Mouse (Mus musculus) limb, embryonic 12.5 days (tissue): ENCODE results near the gene Ldlrad1. TPM values are rescaled to one million over a fixed set of nuclear protein-coding genes. Genes with fewer than 3 reads are reported as not detected.

Source experiments
- ATAC-seq: fragments of 200-750 bp; cut with Nextera tagmentation; 2 replicates; pipeline ENCODE4 v1.8.0; 2017; ENCODE audit warnings: low read depth, moderate TSS enrichment; ENCODE audit not compliant: insufficient number of reproducible peaks, insufficient read depth, low FRiP score, low TSS enrichment
- H3K27ac ChIP-seq: fragments of 300-500 bp; sonication (generic); 2 replicates; pipeline ENCODE4 v1.5.1; 2016; ENCODE audit warnings: mild to moderate bottlenecking, moderate library complexity
- H3K27me3 ChIP-seq: fragments of 300-500 bp; sonication (generic); 2 replicates; pipeline ENCODE4 v1.6.1; 2016; ENCODE audit warnings: mild to moderate bottlenecking, moderate library complexity
- H3K36me3 ChIP-seq: fragments of 300-500 bp; sonication (generic); 2 replicates; pipeline ENCODE4 v1.6.1; 2016; ENCODE audit warnings: mild to moderate bottlenecking, moderate library complexity
- H3K4me1 ChIP-seq: fragments of 300-500 bp; sonication (generic); replicated peaks from 2 replicates; pipeline ENCODE4 v1.6.1; 2016
- H3K4me2 ChIP-seq: fragments of 300-500 bp; sonication (generic); 2 replicates; pipeline ENCODE4 v1.6.1; 2016; ENCODE audit warnings: mild to moderate bottlenecking, moderate library complexity
- H3K4me3 ChIP-seq: fragments of 300-500 bp; sonication (generic); replicated peaks from 2 replicates; pipeline ENCODE4 v1.5.1; 2016; ENCODE audit warnings: mild to moderate bottlenecking
- H3K9ac ChIP-seq: fragments of 300-500 bp; sonication (generic); replicated peaks from 2 replicates; pipeline ENCODE4 v1.6.1; 2016; ENCODE audit warnings: mild to moderate bottlenecking, moderate library complexity
- H3K9me3 ChIP-seq: fragments of 300-500 bp; sonication (generic); 2 replicates; pipeline ENCODE4 v1.6.1; 2016; ENCODE audit warnings: mild to moderate bottlenecking, moderate library complexity
- WGBS: fragments of 180-500 bp; shearing (Covaris S2); methylation state at CpG from one replicate; pipeline ENCODE4 v1.1.7; 2016; 5-methylcytosine and 5-hydroxymethylcytosine counted together
- polyA plus RNA-seq: library from polyadenylated mRNA; unstranded; fragments of >200 nt; fragmentation: Nextera tagmentation; extraction: Ambion mirVana; gene quantifications from 2 replicates; pipeline ENCODE4 v1.2.1, GENCODE M21; 2016

Gene Ldlrad1
- polyA plus RNA-seq, 1 experiment from 2014 or later: not detected

DNA sequence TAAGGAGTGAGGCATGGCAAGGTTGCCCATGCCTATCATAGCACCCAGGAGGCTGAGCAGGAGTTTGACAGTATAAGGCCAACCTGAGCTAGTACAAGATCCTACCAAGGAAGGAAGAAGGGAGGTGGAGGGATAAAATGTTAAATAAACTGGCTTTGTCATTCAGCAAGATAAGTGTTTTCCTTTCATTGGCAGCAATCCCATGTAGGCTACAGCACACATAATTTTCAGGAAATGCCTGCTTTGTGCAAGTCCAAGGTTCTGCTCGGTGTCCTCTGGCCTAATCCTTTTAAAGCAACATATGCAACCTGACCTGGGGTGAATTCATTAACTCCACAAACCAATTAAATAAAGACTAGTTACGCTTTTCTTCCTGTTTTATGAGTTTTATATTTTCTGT lies 36.4 kb downstream of the Ldlrad1 start:
- peaks cover 56% of the 10 kb centered on the region for H3K36me3 ChIP-seq
- no peak for ATAC-seq
- 34% methylated on average over 2 of the region's 2 CpGs for WGBS

DNA sequence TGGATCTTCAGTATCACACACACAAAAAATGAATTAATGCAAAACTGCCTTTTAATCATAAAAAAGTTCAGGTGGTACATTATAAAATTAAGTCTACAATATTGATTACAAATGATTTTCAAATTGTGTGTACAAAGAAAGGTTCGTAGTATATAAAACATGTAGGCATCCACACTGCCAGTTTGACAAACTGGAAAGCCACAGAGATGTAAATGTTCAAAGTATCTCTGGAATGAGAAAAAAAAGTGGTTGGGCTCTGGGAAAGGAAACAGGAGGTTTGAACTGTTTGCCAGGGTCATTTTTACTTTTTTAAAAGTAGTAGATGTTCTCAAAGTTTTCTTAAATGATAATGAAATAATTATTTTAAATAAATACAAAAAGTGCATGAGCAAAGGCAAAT lies 37.1 kb downstream of the Ldlrad1 start:
- no peaks in the 10 kb centered on the region for H3K27me3 ChIP-seq
- no peak overlapping the region for H3K4me3 ChIP-seq
- H3K4me2 ChIP-seq: no peak overlapping the region
- no peak for ATAC-seq
- peaks cover 24% of the 10 kb centered on the region for H3K4me1 ChIP-seq
- H3K9ac ChIP-seq: no peak overlapping the region
- peaks cover 49% of the 10 kb centered on the region for H3K36me3 ChIP-seq
- 63% methylated on average over 1 of the region's 1 CpGs for WGBS
- H3K9me3 ChIP-seq: no peaks in the 10 kb centered on the region; the same call in 1 of the 2 replicates
- no peak overlapping the region for H3K27ac ChIP-seq

More for the DNA sequence above, 36.4 kb downstream of the Ldlrad1 start:
- Histone ChIP-seq H3K9me3 (no peaks in the 10 kb centered on the region; the same call in 1 of the 2 replicates), H3K27ac (no peak overlapping the region), H3K4me1 (peaks cover 22% of the 10 kb centered on the region), H3K4me3 (no peak overlapping the region), H3K9ac (no peak overlapping the region), H3K27me3 (no peaks in the 10 kb centered on the region), H3K4me2 (no peak overlapping the region)

DNA sequence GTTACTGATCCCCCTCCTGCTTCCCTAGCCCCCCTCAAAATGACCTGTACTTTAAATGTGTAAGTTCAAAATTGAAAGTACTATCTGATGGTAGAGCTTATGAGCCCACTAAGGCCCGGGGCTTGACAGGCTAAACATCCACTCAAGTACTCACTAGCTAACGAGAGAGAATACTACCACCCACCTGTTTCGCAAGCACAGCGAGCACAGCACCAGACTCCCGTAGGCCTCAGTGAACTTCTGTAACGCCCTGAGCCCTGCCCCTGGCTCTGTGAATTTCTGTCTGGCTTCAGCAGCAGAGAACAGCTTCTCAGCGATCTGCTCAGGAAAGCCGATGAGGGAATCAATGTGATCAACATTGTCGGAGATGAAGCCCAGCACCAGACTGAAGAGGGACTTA lies 38.1 kb downstream of the Ldlrad1 start:
- Histone ChIP-seq H3K4me2 (no peak overlapping the region), H3K27me3 (no peaks in the 10 kb centered on the region), H3K4me3 (no peak overlapping the region), H3K9me3 (no peaks in the 10 kb centered on the region), H3K4me1 (peaks cover 33% of the 10 kb centered on the region), H3K27ac (no peak overlapping the region), H3K9ac (no peak overlapping the region), H3K36me3 (peaks cover 38% of the 10 kb centered on the region)
- no peak for ATAC-seq
- 80% methylated on average over 9 of the region's 9 CpGs for WGBS

DNA sequence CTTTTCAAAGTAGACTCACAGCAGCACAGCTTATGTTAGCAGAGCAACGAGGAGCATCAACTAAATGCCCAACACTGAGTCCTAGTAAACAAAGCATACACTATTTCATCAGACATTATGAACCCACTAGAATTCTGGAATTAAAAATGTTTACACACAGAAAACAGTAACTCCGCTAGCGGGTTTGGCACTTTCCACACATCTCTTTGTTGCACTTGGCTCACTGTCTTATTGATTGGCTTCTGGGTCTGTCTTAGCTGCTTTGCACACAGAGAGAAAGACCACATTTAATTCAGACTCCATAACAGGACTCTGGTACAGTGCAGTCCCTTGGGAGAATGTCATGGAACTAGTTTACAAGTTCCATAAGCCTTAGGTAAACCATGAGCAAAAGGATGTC lies 39.1 kb downstream of the Ldlrad1 start:
- WGBS: 96% methylated on average over 3 of the region's 3 CpGs
- Histone ChIP-seq H3K9me3 (no peaks in the 10 kb centered on the region), H3K9ac (no peak overlapping the region), H3K4me3 (no peak overlapping the region), H3K27me3 (no peaks in the 10 kb centered on the region), H3K27ac (no peak overlapping the region), H3K4me1 (peaks cover 37% of the 10 kb centered on the region), H3K4me2 (no peak overlapping the region), H3K36me3 (peaks cover 31% of the 10 kb centered on the region)
- no peak for ATAC-seq

DNA sequence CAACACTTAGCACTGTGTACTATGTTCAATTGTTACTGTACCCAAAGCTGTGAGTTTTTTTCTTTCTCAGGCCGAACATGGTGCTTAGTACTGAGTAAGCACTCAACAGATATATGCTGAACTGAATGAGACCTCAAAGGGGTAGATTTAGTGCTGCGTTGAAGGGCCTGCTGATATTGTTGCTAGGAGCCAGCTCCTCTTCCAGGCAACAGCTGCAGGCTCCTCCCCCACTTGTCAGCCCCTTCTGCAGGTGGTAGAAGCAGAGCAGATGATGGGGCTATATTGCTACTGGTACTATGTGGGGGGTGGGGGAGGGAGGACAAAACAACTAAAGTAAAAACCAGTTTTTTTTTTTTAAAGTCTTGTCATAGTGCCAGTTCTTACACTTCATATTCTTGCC lies 40.5 kb downstream of the Ldlrad1 start:
- H3K9me3 ChIP-seq: no peaks in the 10 kb centered on the region
- H3K27me3 ChIP-seq: no peaks in the 10 kb centered on the region
- H3K4me2 ChIP-seq: no peak overlapping the region
- peaks cover 40% of the 10 kb centered on the region for H3K4me1 ChIP-seq
- H3K27ac ChIP-seq: no peak overlapping the region
- no peak for ATAC-seq
- peaks cover 21% of the 10 kb centered on the region; the same call in 1 of the 2 replicates for H3K36me3 ChIP-seq
- H3K4me3 ChIP-seq: no peak overlapping the region
- WGBS: 61% methylated on average over 2 of the region's 2 CpGs
- no peak overlapping the region for H3K9ac ChIP-seq

DNA sequence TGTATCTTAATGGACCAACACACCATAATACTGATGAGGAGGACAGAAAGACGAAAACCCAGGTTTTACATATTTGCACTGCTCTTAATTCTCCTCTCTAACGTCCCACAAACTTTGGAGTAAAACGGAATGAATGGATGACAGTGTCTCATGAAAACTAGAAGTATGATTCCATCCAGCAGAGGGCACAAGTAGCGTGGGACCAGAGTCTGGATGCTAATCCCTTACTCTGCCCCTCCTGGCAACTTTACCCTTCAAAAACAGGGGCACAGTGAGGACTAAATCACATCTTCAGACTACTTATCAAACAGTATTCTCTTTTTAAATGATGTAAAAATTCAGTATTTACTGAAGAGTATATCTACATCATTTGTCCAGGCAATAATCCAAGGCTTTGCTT lies 41.5 kb downstream of the Ldlrad1 start:
- Histone ChIP-seq H3K4me3 (no peak overlapping the region), H3K36me3 (peaks cover 11% of the 10 kb centered on the region; the same call in 1 of the 2 replicates), H3K9me3 (no peaks in the 10 kb centered on the region), H3K27me3 (no peaks in the 10 kb centered on the region), H3K27ac (no peak overlapping the region), H3K4me1 (peaks cover 41% of the 10 kb centered on the region), H3K4me2 (no peak overlapping the region), H3K9ac (no peak overlapping the region)
- no peak for ATAC-seq
- WGBS: 27% methylated on average over 4 of the region's 4 CpGs

DNA sequence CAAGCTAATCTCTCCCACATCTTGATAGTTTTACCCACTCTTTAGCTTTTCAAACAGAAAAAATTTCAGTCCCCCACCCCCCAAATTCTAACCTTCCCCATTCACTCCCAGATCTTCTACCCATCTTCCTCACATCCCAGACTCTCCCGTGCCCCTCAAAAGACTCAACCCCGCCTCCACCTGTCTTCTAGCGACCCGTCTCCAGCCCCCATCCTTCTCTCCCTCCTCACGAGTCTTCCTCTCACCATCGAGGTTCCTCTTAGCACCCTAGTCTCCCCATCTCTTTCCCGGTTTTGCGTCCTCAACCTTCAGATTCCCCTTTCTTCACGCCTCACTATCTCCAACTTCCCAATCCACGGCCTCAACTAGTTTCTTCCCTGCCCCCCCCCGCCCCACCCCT lies 43.5 kb downstream of the Ldlrad1 start:
- ATAC-seq: no peak
- under 1% methylated on average over 11 of the region's 11 CpGs for WGBS

DNA sequence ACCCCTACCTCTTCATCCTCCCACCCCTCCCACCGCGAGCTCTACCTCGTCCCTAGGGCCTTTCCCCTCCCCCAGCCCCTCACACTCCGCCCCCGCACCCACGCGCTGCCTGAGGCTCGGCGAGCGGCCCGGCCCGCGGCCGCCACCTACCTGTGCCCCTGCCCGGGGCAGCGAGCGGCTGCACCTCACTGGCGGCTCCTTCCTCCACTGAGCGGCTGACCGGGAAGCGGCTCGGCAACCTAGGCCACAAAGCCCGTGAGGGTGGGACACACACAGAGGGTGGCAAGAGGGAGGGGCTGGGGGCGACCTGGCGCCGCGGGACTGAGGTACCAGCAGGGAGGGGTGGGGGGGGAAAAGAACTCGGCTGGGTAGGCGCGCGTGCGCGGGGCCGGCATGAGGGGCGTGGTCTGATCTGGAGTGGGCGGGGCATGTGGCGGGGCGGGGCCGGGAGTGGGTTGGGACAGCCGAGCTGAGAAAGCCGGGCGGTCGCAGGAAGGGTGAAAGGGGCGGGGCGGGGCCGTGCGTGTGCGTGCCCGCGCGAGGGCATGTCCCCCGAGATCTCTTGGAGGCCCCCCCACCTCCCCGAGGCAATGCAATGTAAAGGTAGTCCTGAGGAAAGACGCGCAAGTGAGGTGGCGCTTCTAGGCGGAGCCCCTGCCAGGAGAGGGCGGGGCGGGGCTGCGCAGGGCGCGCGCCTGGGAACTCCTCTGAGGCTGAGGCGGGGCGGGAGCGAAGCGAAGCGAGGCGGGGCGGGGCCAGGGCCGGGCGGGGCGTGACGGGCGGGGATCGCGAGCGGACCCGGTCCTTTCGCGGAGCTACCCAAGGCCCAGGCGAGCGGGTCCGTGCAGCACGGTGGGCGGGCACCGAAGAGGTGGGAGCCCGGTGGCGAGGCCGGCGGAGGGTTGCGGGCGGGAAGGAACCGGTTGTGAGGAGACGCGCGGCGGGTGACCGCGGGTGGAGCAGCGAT lies 44.4 kb downstream of the Ldlrad1 start, which contains the start of the genes Lrrc42 and Hspb11:
TSS of gene Lrrc42 (minus strand) at position 408 of the 967 bp plus-strand sequence.
TSS of gene Hspb11 (plus strand) at position 469 of the 967 bp plus-strand sequence.
- Histone ChIP-seq H3K4me2 (peak within 1 kb of the TSS; percentile 78), H3K9ac (peak within 1 kb of the TSS; percentile 81), H3K4me1 (peaks cover 32% of the 10 kb centered on the region), H3K9me3 (no peaks in the 10 kb centered on the region), H3K27ac (peak within 1 kb of the TSS; percentile 85), H3K27me3 (no peaks in the 10 kb centered on the region), H3K4me3 (peak within 1 kb of the TSS; percentile 76), H3K36me3 (no peaks in the 10 kb centered on the region)
- ATAC-seq: peak; percentile 98
- under 1% methylated on average over 84 of the region's 101 CpGs for WGBS

More for the DNA sequence above, 43.5 kb downstream of the Ldlrad1 start:
- Histone ChIP-seq H3K4me3 (peak overlapping the region; percentile 76), H3K9me3 (no peaks in the 10 kb centered on the region), H3K36me3 (peaks cover under 1% of the 10 kb centered on the region; the same call in 1 of the 2 replicates), H3K9ac (peak overlapping the region; percentile 81), H3K4me2 (peak overlapping the region; percentile 78), H3K27me3 (no peaks in the 10 kb centered on the region), H3K4me1 (peaks cover 37% of the 10 kb centered on the region), H3K27ac (peak overlapping the region; percentile 81; the same call in 1 of the 2 replicates)

DNA sequence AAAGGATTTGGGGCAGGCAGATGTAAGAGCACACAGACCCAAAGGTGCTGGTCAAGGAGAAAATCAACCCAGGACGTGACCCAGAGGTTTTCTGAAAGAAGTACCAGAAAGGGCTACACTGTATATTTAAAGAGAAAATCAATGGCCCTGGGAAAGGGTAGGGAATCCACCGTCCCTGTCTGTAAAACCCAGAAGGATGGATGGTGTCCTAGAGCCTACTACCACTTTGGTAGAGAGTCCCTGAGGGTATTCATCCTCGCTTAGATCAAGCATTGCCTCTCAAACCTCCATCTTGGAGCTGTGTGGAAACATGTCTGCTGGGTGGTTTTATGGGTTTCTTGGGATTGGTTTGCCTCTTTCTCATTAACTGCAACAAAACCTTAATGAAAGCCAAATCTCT lies 45.4 kb downstream of the Ldlrad1 start:
- H3K27me3 ChIP-seq: no peaks in the 10 kb centered on the region
- 15% methylated on average over 3 of the region's 3 CpGs for WGBS
- peak overlapping the region; percentile 81 for H3K9ac ChIP-seq
- H3K27ac ChIP-seq: peak overlapping the region; percentile 85
- no peaks in the 10 kb centered on the region for H3K36me3 ChIP-seq
- peak overlapping the region; percentile 67 for H3K4me2 ChIP-seq
- H3K4me3 ChIP-seq: peak overlapping the region; percentile 76
- H3K4me1 ChIP-seq: peaks cover 29% of the 10 kb centered on the region
- no peaks in the 10 kb centered on the region for H3K9me3 ChIP-seq
- no peak for ATAC-seq

DNA sequence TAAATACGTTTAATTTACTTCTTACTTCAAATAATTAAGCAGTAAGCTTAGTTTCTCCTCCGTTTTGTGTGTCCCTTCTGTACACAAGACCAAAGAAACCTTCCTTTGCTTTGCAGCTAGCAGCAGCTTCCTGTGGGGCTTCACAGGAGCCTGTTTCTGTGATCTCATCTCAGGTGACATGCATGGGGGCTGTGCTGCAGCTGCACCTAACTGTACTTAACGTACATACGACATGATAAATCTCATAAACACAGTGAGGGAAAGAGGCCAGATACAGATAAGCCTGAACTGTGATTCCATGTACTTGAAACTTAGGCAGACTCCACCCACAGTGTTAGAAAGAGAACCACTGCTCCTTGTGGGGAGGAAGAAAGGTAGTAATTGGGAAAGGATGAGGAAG lies 51.0 kb downstream of the Ldlrad1 start:
- no peak for ATAC-seq
- 53% methylated on average over 4 of the region's 4 CpGs for WGBS
- H3K9ac ChIP-seq: no peak overlapping the region
- H3K4me2 ChIP-seq: no peak overlapping the region
- no peaks in the 10 kb centered on the region for H3K27me3 ChIP-seq
- H3K4me3 ChIP-seq: no peak overlapping the region
- peaks cover 8% of the 10 kb centered on the region; the same call in 1 of the 2 replicates for H3K4me1 ChIP-seq
- H3K9me3 ChIP-seq: peaks cover 3% of the 10 kb centered on the region; the same call in 1 of the 2 replicates
- no peak overlapping the region for H3K27ac ChIP-seq
- H3K36me3 ChIP-seq: peaks cover 14% of the 10 kb centered on the region
